Mouse (Mus musculus): ENCODE results near the gene Gm10282. TPM values are rescaled to one million over a fixed set of nuclear protein-coding genes. Genes with fewer than 3 reads are reported as not detected.

Gm10282 gene
- polyA plus RNA-seq (2015; fragmentation: Nextera tagmentation; extraction: Ambion mirVana) = 30.6 and 40.7 TPM in 2 replicates

GRCm38 (mm10) chr8:72305210-72305905, at the start of gene Gm10282:
Gm10282 (minus strand) TSS chr8:72305260.
- Histone ChIP-seq H3K27ac (ENCODE audit: low read length) (no peak within 1 kb of the TSS), H3K36me3 (ENCODE audit: insufficient read depth, low read length) (no peaks in the 10 kb centered on the region), H3K9me3 (ENCODE audit: low read length) (no peaks in the 10 kb centered on the region), H3K4me1 (ENCODE audit: insufficient read depth, low read length) (no peaks in the 10 kb centered on the region; the same call in 1 of the 2 replicates), H3K4me2 (replicated peaks; ENCODE audit: low read depth, low read length) (no peak within 1 kb of the TSS), H3K4me3 (ENCODE audit: low read length) (no peak within 1 kb of the TSS), H3K9ac (replicated peaks; ENCODE audit: low read length) (no peak within 1 kb of the TSS), H3K27me3 (ENCODE audit: insufficient read depth, low read length) (no peaks in the 10 kb centered on the region)
- no peak for ATAC-seq (ENCODE audit: low FRiP score, low TSS enrichment)
- WGBS = 77% methylated on average over 15 of the region's 16 CpGs

DNA sequence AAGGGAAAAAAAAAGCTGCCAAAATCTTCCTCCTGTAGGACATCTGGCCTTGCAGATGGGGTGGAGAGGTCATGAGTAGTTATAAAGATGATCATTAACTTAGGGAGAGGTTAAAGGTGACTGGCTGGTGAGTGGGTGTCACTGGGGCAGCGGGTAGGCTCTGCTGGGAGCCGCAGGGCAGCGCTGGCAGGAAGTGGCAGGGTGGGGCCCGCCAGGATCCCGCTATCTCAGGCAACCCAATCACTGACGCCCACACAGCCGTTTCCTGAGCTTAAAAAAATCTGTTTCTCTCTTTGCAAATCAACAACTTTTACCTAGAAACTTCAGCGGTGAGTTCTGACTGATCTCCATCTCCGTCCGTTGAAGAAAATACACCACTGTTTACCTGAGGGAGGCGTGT, 49.2 kb upstream of the Gm10282 start:
- H3K4me2 ChIP-seq (replicated peaks; ENCODE audit: low read depth, low read length) = no peak overlapping the region
- H3K27me3 ChIP-seq (ENCODE audit: insufficient read depth, low read length) = no peaks in the 10 kb centered on the region
- no peak overlapping the region for H3K9ac ChIP-seq (replicated peaks; ENCODE audit: low read length)
- no peaks in the 10 kb centered on the region for H3K9me3 ChIP-seq (ENCODE audit: low read length)
- peaks cover 13% of the 10 kb centered on the region for H3K4me1 ChIP-seq (ENCODE audit: insufficient read depth, low read length)
- peaks cover 28% of the 10 kb centered on the region for H3K36me3 ChIP-seq (ENCODE audit: insufficient read depth, low read length)
- H3K4me3 ChIP-seq (ENCODE audit: low read length) = no peak overlapping the region
- H3K27ac ChIP-seq (ENCODE audit: low read length) = peak overlapping the region; percentile 69
- WGBS = 38% methylated on average over 11 of the region's 11 CpGs
- ATAC-seq (ENCODE audit: low FRiP score, low TSS enrichment) = no peak

DNA sequence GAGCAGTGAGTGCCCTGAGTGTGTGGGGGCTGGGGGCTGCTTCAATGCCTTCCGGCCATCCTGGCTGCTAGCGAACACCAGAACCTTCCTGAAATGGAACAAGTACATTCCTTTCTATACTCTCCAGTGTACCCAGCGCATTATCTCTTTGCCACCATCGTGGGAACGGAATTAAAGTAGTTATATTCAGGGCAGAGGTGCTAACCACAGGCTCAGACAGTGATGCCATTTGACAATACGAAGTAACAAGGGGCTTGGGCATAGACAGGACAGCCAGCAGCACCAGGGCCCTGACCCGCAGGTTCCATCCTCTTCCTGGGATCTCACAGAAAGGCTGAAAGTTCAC, 48.6 kb upstream of the Gm10282 start:
- Histone ChIP-seq H3K9ac (replicated peaks; ENCODE audit: low read length) (no peak overlapping the region), H3K9me3 (ENCODE audit: low read length) (no peaks in the 10 kb centered on the region), H3K27me3 (ENCODE audit: insufficient read depth, low read length) (no peaks in the 10 kb centered on the region), H3K36me3 (ENCODE audit: insufficient read depth, low read length) (peaks cover 27% of the 10 kb centered on the region), H3K4me1 (ENCODE audit: insufficient read depth, low read length) (peaks cover 13% of the 10 kb centered on the region), H3K27ac (ENCODE audit: low read length) (peak overlapping the region; percentile 69), H3K4me2 (replicated peaks; ENCODE audit: low read depth, low read length) (no peak overlapping the region), H3K4me3 (ENCODE audit: low read length) (no peak overlapping the region)
- WGBS = 86% methylated on average over 7 of the region's 7 CpGs
- no peak for ATAC-seq (ENCODE audit: low FRiP score, low TSS enrichment)

DNA sequence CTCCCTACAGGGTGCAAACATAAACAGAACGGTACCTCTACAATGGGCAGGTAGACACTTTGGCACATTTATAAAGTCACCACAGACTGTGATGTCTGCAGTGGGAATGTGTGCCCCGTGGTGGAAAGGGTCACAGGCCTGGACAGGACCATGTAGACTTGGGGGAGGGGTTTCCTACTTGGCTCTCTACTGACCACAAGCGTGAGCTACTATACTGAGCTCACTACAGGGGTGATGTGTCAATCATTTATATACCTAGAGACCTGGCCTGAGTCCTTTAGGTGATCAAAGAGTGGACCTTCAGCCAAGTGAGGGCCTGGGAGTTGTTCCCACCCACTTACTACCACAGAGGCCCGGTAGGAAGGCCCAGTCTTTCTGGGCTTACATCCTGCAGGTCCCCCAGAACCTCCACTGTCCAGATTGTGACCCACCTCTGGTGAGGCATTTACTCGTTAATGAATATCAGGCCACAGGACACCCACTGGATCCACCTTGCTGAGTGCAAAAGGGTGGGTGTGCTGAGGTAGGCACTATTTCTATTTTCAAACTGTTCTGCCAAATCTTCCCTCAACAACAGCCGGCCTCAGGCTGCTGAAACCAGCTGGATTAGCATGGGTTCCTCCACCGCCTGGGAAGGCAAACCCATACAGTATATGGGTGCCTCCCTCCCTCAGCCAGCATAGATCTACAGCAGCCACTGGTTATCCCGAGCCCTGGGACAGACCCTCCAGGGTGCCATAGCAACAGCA, 48.1 kb upstream of the Gm10282 start:
- Histone ChIP-seq H3K27me3 (ENCODE audit: insufficient read depth, low read length) (no peaks in the 10 kb centered on the region), H3K4me1 (ENCODE audit: insufficient read depth, low read length) (peaks cover 13% of the 10 kb centered on the region), H3K36me3 (ENCODE audit: insufficient read depth, low read length) (peaks cover 22% of the 10 kb centered on the region), H3K27ac (ENCODE audit: low read length) (peak overlapping the region; percentile 69), H3K4me3 (ENCODE audit: low read length) (no peak overlapping the region), H3K4me2 (replicated peaks; ENCODE audit: low read depth, low read length) (no peak overlapping the region), H3K9ac (replicated peaks; ENCODE audit: low read length) (no peak overlapping the region), H3K9me3 (ENCODE audit: low read length) (no peaks in the 10 kb centered on the region)
- 74% methylated on average over 8 of the region's 8 CpGs for WGBS
- ATAC-seq (ENCODE audit: low FRiP score, low TSS enrichment) = peak; percentile 79

- no peaks in the 10 kb centered on the region for H3K9me3 ChIP-seq (ENCODE audit: low read length)
- ATAC-seq (ENCODE audit: low FRiP score, low TSS enrichment) = no peak
- no peak overlapping the region for H3K4me3 ChIP-seq (ENCODE audit: low read length)
- no peak overlapping the region for H3K9ac ChIP-seq (replicated peaks; ENCODE audit: low read length)
- H3K27ac ChIP-seq (ENCODE audit: low read length) = no peak overlapping the region
- WGBS = 86% methylated on average over 7 of the region's 7 CpGs
- H3K27me3 ChIP-seq (ENCODE audit: insufficient read depth, low read length) = no peaks in the 10 kb centered on the region
- peaks cover 13% of the 10 kb centered on the region for H3K4me1 ChIP-seq (ENCODE audit: insufficient read depth, low read length)
- H3K36me3 ChIP-seq (ENCODE audit: insufficient read depth, low read length) = peaks cover 19% of the 10 kb centered on the region; the same call in 1 of the 2 replicates
- H3K4me2 ChIP-seq (replicated peaks; ENCODE audit: low read depth, low read length) = no peak overlapping the region
These were observed 46.4 kb upstream of the Gm10282 start for GRCm38 (mm10) chr8:72351405-72352005.

- no peak for ATAC-seq (ENCODE audit: low FRiP score, low TSS enrichment)
- no peak overlapping the region for H3K4me2 ChIP-seq (replicated peaks; ENCODE audit: low read depth, low read length)
- H3K36me3 ChIP-seq (ENCODE audit: insufficient read depth, low read length) = peaks cover 16% of the 10 kb centered on the region; the same call in 1 of the 2 replicates
- H3K27me3 ChIP-seq (ENCODE audit: insufficient read depth, low read length) = no peaks in the 10 kb centered on the region
- no peak overlapping the region for H3K9ac ChIP-seq (replicated peaks; ENCODE audit: low read length)
- no peak overlapping the region for H3K27ac ChIP-seq (ENCODE audit: low read length)
- no peaks in the 10 kb centered on the region for H3K9me3 ChIP-seq (ENCODE audit: low read length)
- no peak overlapping the region for H3K4me3 ChIP-seq (ENCODE audit: low read length)
- peaks cover 13% of the 10 kb centered on the region for H3K4me1 ChIP-seq (ENCODE audit: insufficient read depth, low read length)
- 86% methylated on average over 8 of the region's 8 CpGs for WGBS
These were observed 45.7 kb upstream of the Gm10282 start for GRCm38 (mm10) chr8:72350727-72351126.

DNA sequence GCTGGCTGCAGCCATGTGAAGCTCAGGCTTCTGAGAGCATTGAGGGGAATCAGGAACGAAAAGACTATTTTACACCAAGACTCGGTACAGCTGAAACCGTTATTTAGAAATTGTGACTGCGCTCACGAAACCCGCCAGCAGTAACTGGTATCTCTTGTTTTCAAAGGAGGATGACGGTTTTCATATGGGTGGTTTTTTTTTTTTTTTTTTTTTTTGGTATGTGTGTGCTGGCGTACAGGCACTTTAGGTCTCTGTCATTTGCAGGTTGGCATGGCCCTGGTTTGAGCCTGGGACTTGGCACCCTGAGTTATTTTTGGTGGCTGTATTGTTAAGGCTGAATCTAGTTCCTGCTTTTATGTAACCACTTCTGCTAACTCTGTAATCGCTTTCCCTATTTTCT, 44.8 kb upstream of the Gm10282 start:
- peaks cover 18% of the 10 kb centered on the region; the same call in 1 of the 2 replicates for H3K36me3 ChIP-seq (ENCODE audit: insufficient read depth, low read length)
- H3K4me3 ChIP-seq (ENCODE audit: low read length) = no peak overlapping the region
- 90% methylated on average over 9 of the region's 9 CpGs for WGBS
- no peak overlapping the region for H3K27ac ChIP-seq (ENCODE audit: low read length)
- H3K9ac ChIP-seq (replicated peaks; ENCODE audit: low read length) = no peak overlapping the region
- H3K4me2 ChIP-seq (replicated peaks; ENCODE audit: low read depth, low read length) = no peak overlapping the region
- H3K9me3 ChIP-seq (ENCODE audit: low read length) = no peaks in the 10 kb centered on the region
- ATAC-seq (ENCODE audit: low FRiP score, low TSS enrichment) = no peak
- no peaks in the 10 kb centered on the region for H3K27me3 ChIP-seq (ENCODE audit: insufficient read depth, low read length)
- H3K4me1 ChIP-seq (ENCODE audit: insufficient read depth, low read length) = peaks cover 12% of the 10 kb centered on the region

GRCm38 (mm10) chr8:72348956-72349355, 43.9 kb upstream of the Gm10282 start:
- Histone ChIP-seq H3K27ac (ENCODE audit: low read length) (no peak overlapping the region), H3K4me1 (ENCODE audit: insufficient read depth, low read length) (peaks cover 3% of the 10 kb centered on the region), H3K4me3 (ENCODE audit: low read length) (no peak overlapping the region), H3K36me3 (ENCODE audit: insufficient read depth, low read length) (peaks cover 19% of the 10 kb centered on the region; the same call in 1 of the 2 replicates), H3K9ac (replicated peaks; ENCODE audit: low read length) (no peak overlapping the region), H3K27me3 (ENCODE audit: insufficient read depth, low read length) (no peaks in the 10 kb centered on the region), H3K4me2 (replicated peaks; ENCODE audit: low read depth, low read length) (no peak overlapping the region), H3K9me3 (ENCODE audit: low read length) (no peaks in the 10 kb centered on the region)
- 84% methylated on average over 1 of the region's 1 CpGs for WGBS
- no peak for ATAC-seq (ENCODE audit: low FRiP score, low TSS enrichment)

- ATAC-seq (ENCODE audit: low FRiP score, low TSS enrichment) = no peak
- Histone ChIP-seq H3K4me1 (ENCODE audit: insufficient read depth, low read length) (no peaks in the 10 kb centered on the region), H3K27me3 (ENCODE audit: insufficient read depth, low read length) (no peaks in the 10 kb centered on the region), H3K4me2 (replicated peaks; ENCODE audit: low read depth, low read length) (no peak overlapping the region), H3K9me3 (ENCODE audit: low read length) (no peaks in the 10 kb centered on the region), H3K27ac (ENCODE audit: low read length) (no peak overlapping the region), H3K4me3 (ENCODE audit: low read length) (no peak overlapping the region), H3K36me3 (ENCODE audit: insufficient read depth, low read length) (peaks cover 24% of the 10 kb centered on the region), H3K9ac (replicated peaks; ENCODE audit: low read length) (no peak overlapping the region)
- WGBS = 94% methylated on average over 2 of the region's 2 CpGs
These were observed 43.1 kb upstream of the Gm10282 start for GRCm38 (mm10) chr8:72348114-72348513.

GRCm38 (mm10) chr8:72347553-72347952, 42.5 kb upstream of the Gm10282 start:
- peaks cover 24% of the 10 kb centered on the region for H3K36me3 ChIP-seq (ENCODE audit: insufficient read depth, low read length)
- H3K4me1 ChIP-seq (ENCODE audit: insufficient read depth, low read length) = no peaks in the 10 kb centered on the region
- no peak overlapping the region for H3K27ac ChIP-seq (ENCODE audit: low read length)
- no peak overlapping the region for H3K4me3 ChIP-seq (ENCODE audit: low read length)
- no peak for ATAC-seq (ENCODE audit: low FRiP score, low TSS enrichment)
- H3K27me3 ChIP-seq (ENCODE audit: insufficient read depth, low read length) = no peaks in the 10 kb centered on the region
- H3K9me3 ChIP-seq (ENCODE audit: low read length) = no peaks in the 10 kb centered on the region
- H3K9ac ChIP-seq (replicated peaks; ENCODE audit: low read length) = no peak overlapping the region
- WGBS = 80% methylated on average over 1 of the region's 1 CpGs
- no peak overlapping the region for H3K4me2 ChIP-seq (replicated peaks; ENCODE audit: low read depth, low read length)
